Mouse (Mus musculus) testis, adult 2 months (tissue): Measurements from ENCODE around the gene Rxfp4. TPM values are rescaled to one million over a fixed set of nuclear protein-coding genes. Genes with fewer than 3 reads are reported as not detected.
"Not testable (repeated sequence)": the region's sequence is repeated elsewhere in the genome, so short reads cannot be mapped to it uniquely, and the experiment has no call there.

ENCODE experiments used
- H3K27ac ChIP-seq: fragments of 200-500 bp; 2 replicates; pipeline ENCODE4 v1.5.1; 2012; ENCODE audit warnings: low read depth, low read length; ENCODE audit not compliant: control insufficient read depth, insufficient read depth
- H3K27me3 ChIP-seq: fragments of 200-500 bp; 2 replicates; pipeline ENCODE4 v1.6.1; 2012; ENCODE audit warnings: mild to moderate bottlenecking, low read length, moderate library complexity; ENCODE audit not compliant: control insufficient read depth, insufficient read depth
- H3K36me3 ChIP-seq: fragments of 200-500 bp; 2 replicates; pipeline ENCODE4 v1.6.1; 2012; ENCODE audit warnings: mild to moderate bottlenecking, low read length; ENCODE audit not compliant: control insufficient read depth, insufficient read depth
- H3K4me1 ChIP-seq: fragments of 200-500 bp; 2 replicates; pipeline ENCODE4 v1.6.1; 2012; ENCODE audit warnings: low read length; ENCODE audit not compliant: control insufficient read depth, insufficient read depth
- H3K4me3 ChIP-seq: fragments of 200-500 bp; 2 replicates; pipeline ENCODE4 v1.5.1; 2012; ENCODE audit warnings: low read depth, mild to moderate bottlenecking, low read length, moderate library complexity, mixed read lengths; ENCODE audit not compliant: control insufficient read depth
- CTCF ChIP-seq: fragments of 200-500 bp; IDR thresholded peaks from 2 replicates; pipeline ENCODE4 v1.5.1; 2012; ENCODE audit warnings: low read depth, mild to moderate bottlenecking, inconsistent platforms, low read length, moderate library complexity; ENCODE audit not compliant: control insufficient read depth, insufficient read depth, insufficient replicate concordance
- POLR2A ChIP-seq: fragments of 200-500 bp; IDR thresholded peaks from 2 replicates; pipeline ENCODE4 v1.6.1; 2012; ENCODE audit warnings: low read depth, mild to moderate bottlenecking, inconsistent platforms, low read length, moderate library complexity; ENCODE audit not compliant: control insufficient read depth
- polyA plus RNA-seq: library from polyadenylated mRNA; depleted of rRNA; stranded (reverse); fragments of >200 nt; gene quantifications from 2 replicates; pipeline ENCODE4 v1.2.3, GENCODE M21; 2012; rRNA removed

The Rxfp4 gene
- polyA plus RNA-seq, 1 experiment, result not detected

- Histone ChIP-seq H3K27me3 (no peaks in the 10 kb centered on the region), H3K27ac (peak overlapping the region; percentile 71), H3K4me3 (peak overlapping the region; percentile 80), H3K36me3 (no peaks in the 10 kb centered on the region), H3K4me1 (no peaks in the 10 kb centered on the region; the same call in 1 of the 2 replicates)
- TF ChIP-seq POLR2A (peak; percentile 68; the same call in 1 of the 2 replicates), CTCF (peak; percentile 97)
These were observed 45.7 kb downstream of the Rxfp4 start for GRCm38 (mm10) chr3:88607065-88607757.

GRCm38 (mm10) chr3:88605666-88606065, 47.3 kb downstream of the Rxfp4 start, which contains the start of gene Arhgef2:
Gene Arhgef2 (plus strand): TSS chr3:88605966.
- not testable (repeated sequence) for H3K4me1 ChIP-seq, H3K27me3 ChIP-seq, H3K36me3 ChIP-seq
- H3K4me3 ChIP-seq, result peak within 1 kb of the TSS; percentile 80
- H3K27ac ChIP-seq, result 0 out of 2 replicates have a peak within 1 kb of the TSS, but pooled peaks have one; percentile 26

GRCm38 (mm10) chr3:88604863-88605262, 48.1 kb downstream of the Rxfp4 start:
- no peaks in the 10 kb centered on the region for H3K27me3 ChIP-seq
- H3K36me3 ChIP-seq, result no peaks in the 10 kb centered on the region
- H3K4me1 ChIP-seq, result no peaks in the 10 kb centered on the region; the same call in 1 of the 2 replicates
- H3K4me3 ChIP-seq, result peak overlapping the region; percentile 75
- no peak for TF ChIP-seq CTCF
- no peak for TF ChIP-seq POLR2A
- H3K27ac ChIP-seq, result 0 out of 2 replicates have a peak overlapping the region, but pooled peaks have one; percentile 26

GRCm38 (mm10) chr3:88603714-88604161, 49.2 kb downstream of the Rxfp4 start:
- H3K27me3 ChIP-seq, result no peaks in the 10 kb centered on the region
- H3K27ac ChIP-seq, result no peak overlapping the region
- TF ChIP-seq POLR2A (no peak), CTCF (peak; percentile 40; the same call in 1 of the 2 replicates)
- H3K4me3 ChIP-seq, result peak overlapping the region; percentile 36
- H3K4me1 ChIP-seq, result no peaks in the 10 kb centered on the region; the same call in 1 of the 2 replicates
- no peaks in the 10 kb centered on the region for H3K36me3 ChIP-seq

GRCm38 (mm10) chr3:88602466-88602865, 50.5 kb downstream of the Rxfp4 start:
- Histone ChIP-seq H3K4me3 (no peak overlapping the region), H3K27me3 (no peaks in the 10 kb centered on the region), H3K4me1 (no peaks in the 10 kb centered on the region; the same call in 1 of the 2 replicates), H3K36me3 (no peaks in the 10 kb centered on the region), H3K27ac (no peak overlapping the region)
- no peak for TF ChIP-seq POLR2A
- no peak for TF ChIP-seq CTCF

Other genes with a start within 250 kb of the Rxfp4 start
- 27.5 and 27.9 TPM in 2 replicates for gene Pmf1, start 242.8 kb downstream of the Rxfp4 start, polyA plus RNA-seq
- gene Slc25a44, start 228.0 kb downstream of the Rxfp4 start, polyA plus RNA-seq, result 12.2 and 12.7 TPM in 2 replicates
- 58.9 and 66.2 TPM in 2 replicates for gene Sema4a, start 192.0 kb downstream of the Rxfp4 start, polyA plus RNA-seq
- 14.4 and 16.7 TPM in 2 replicates for gene Lmna, start 143.2 kb downstream of the Rxfp4 start, polyA plus RNA-seq
- gene Mex3a, start 120.7 kb downstream of the Rxfp4 start, polyA plus RNA-seq, result 1.4 and 1.5 TPM in 2 replicates
- gene Rab25, start 104.8 kb downstream of the Rxfp4 start, polyA plus RNA-seq, result 0.10 and 1.9 TPM in 2 replicates
- 46.9 and 53.9 TPM in 2 replicates for gene Lamtor2, start 100.1 kb downstream of the Rxfp4 start, polyA plus RNA-seq
- gene Ubqln4, start 99.4 kb downstream of the Rxfp4 start, polyA plus RNA-seq, result 51.4 and 55.3 TPM in 2 replicates
- 128 and 161 TPM in 2 replicates for gene Ssr2, start 77.3 kb downstream of the Rxfp4 start, polyA plus RNA-seq
- 512 and 614 TPM in 2 replicates for gene Arhgef2, start 47.2 kb downstream of the Rxfp4 start, polyA plus RNA-seq
- 23.5 and 28.7 TPM in 2 replicates for gene Khdc4, start 32.7 kb upstream of the Rxfp4 start, polyA plus RNA-seq
- gene Rit1, start 63.7 kb upstream of the Rxfp4 start, polyA plus RNA-seq, result 30.5 and 31.0 TPM in 2 replicates
- 41.0 and 41.5 TPM in 2 replicates for gene Syt11, start 122.0 kb upstream of the Rxfp4 start, polyA plus RNA-seq
- gene Gon4l, start 182.1 kb upstream of the Rxfp4 start, polyA plus RNA-seq, result 14.2 and 14.3 TPM in 2 replicates